Mouse (Mus musculus): ENCODE data around the gene Tbc1d5. TPM values are rescaled to one million over a fixed set of nuclear protein-coding genes. Genes with fewer than 3 reads are reported as not detected.
A peak's percentile ranks its signal among the peaks of the same experiment; 100 is the strongest.

Tbc1d5 gene
- polyA plus RNA-seq, 1 experiment from 2014 or later, result 6.1 TPM

- no peak overlapping the region for H3K9ac ChIP-seq (ENCODE audit: low read depth, low read length)
- H3K9me3 ChIP-seq (replicated peaks; ENCODE audit: low read length), result no peaks in the 10 kb centered on the region
- TF ChIP-seq CTCF (IDR thresholded peaks at IDR 0.05; ENCODE audit: low read depth), result no peak
- WGBS, result 70% methylated on average over 9 of the region's 9 CpGs
- no peaks in the 10 kb centered on the region for H3K27me3 ChIP-seq (ENCODE audit: insufficient read depth, low read length)
- no peak for ATAC-seq (replicated peaks; ENCODE audit: low FRiP score, low read depth)
- no peak overlapping the region for H3K4me3 ChIP-seq (replicated peaks; ENCODE audit: low read depth, low read length)
- H3K4me2 ChIP-seq (ENCODE audit: low read length), result no peak overlapping the region
- H3K36me3 ChIP-seq (ENCODE audit: insufficient read depth, low read length), result 0 out of 2 replicates have a peak, but pooled peaks cover 7% of the 10 kb centered on the region
- H3K27ac ChIP-seq, result no peak overlapping the region
- peak; percentile 12 for DNase-seq (ENCODE audit: low spot score)
- no peaks in the 10 kb centered on the region for H3K4me1 ChIP-seq (replicated peaks; ENCODE audit: insufficient read depth, low read length)
Measured at GRCm38 (mm10) chr17:50753356-50754138, 425.6 kb downstream of the Tbc1d5 start.

- 95% methylated on average over 3 of the region's 3 CpGs for WGBS
- no peak for DNase-seq (ENCODE audit: low spot score)
Measured at GRCm38 (mm10) chr17:50752753-50753152, 426.4 kb downstream of the Tbc1d5 start.

GRCm38 (mm10) chr17:50751911-50752310 lies 427.2 kb downstream of the Tbc1d5 start:
- no peak for TF ChIP-seq CTCF (IDR thresholded peaks at IDR 0.05; ENCODE audit: low read depth)
- Histone ChIP-seq H3K36me3 (ENCODE audit: insufficient read depth, low read length) (0 out of 2 replicates have a peak, but pooled peaks cover 7% of the 10 kb centered on the region), H3K27me3 (ENCODE audit: insufficient read depth, low read length) (no peaks in the 10 kb centered on the region), H3K27ac (no peak overlapping the region), H3K4me1 (replicated peaks; ENCODE audit: insufficient read depth, low read length) (no peaks in the 10 kb centered on the region), H3K4me3 (replicated peaks; ENCODE audit: low read depth, low read length) (no peak overlapping the region), H3K9me3 (replicated peaks; ENCODE audit: low read length) (no peaks in the 10 kb centered on the region), H3K4me2 (ENCODE audit: low read length) (no peak overlapping the region), H3K9ac (ENCODE audit: low read depth, low read length) (no peak overlapping the region)
- WGBS, result 87% methylated on average over 3 of the region's 3 CpGs
- no peak for DNase-seq (ENCODE audit: low spot score)
- ATAC-seq (replicated peaks; ENCODE audit: low FRiP score, low read depth), result no peak

More at GRCm38 (mm10) chr17:50752753-50753152, 426.4 kb downstream of the Tbc1d5 start:
- H3K36me3 ChIP-seq (ENCODE audit: insufficient read depth, low read length), result 0 out of 2 replicates have a peak, but pooled peaks cover 7% of the 10 kb centered on the region
- H3K27ac ChIP-seq, result no peak overlapping the region
- no peak overlapping the region for H3K4me3 ChIP-seq (replicated peaks; ENCODE audit: low read depth, low read length)
- H3K9me3 ChIP-seq (replicated peaks; ENCODE audit: low read length), result no peaks in the 10 kb centered on the region
- no peak for TF ChIP-seq CTCF (IDR thresholded peaks at IDR 0.05; ENCODE audit: low read depth)
- H3K4me2 ChIP-seq (ENCODE audit: low read length), result no peak overlapping the region
- no peaks in the 10 kb centered on the region for H3K27me3 ChIP-seq (ENCODE audit: insufficient read depth, low read length)
- H3K4me1 ChIP-seq (replicated peaks; ENCODE audit: insufficient read depth, low read length), result no peaks in the 10 kb centered on the region
- ATAC-seq (replicated peaks; ENCODE audit: low FRiP score, low read depth), result no peak
- H3K9ac ChIP-seq (ENCODE audit: low read depth, low read length), result no peak overlapping the region

- no peak overlapping the region for H3K9ac ChIP-seq (ENCODE audit: low read depth, low read length)
- no peak overlapping the region for H3K4me2 ChIP-seq (ENCODE audit: low read length)
- no peak for TF ChIP-seq CTCF (IDR thresholded peaks at IDR 0.05; ENCODE audit: low read depth)
- no peaks in the 10 kb centered on the region for H3K27me3 ChIP-seq (ENCODE audit: insufficient read depth, low read length)
- no peak for ATAC-seq (replicated peaks; ENCODE audit: low FRiP score, low read depth)
- H3K4me3 ChIP-seq (replicated peaks; ENCODE audit: low read depth, low read length), result no peak overlapping the region
- 49% methylated on average over 2 of the region's 2 CpGs for WGBS
- 0 out of 2 replicates have a peak, but pooled peaks cover 2% of the 10 kb centered on the region for H3K36me3 ChIP-seq (ENCODE audit: insufficient read depth, low read length)
- no peak overlapping the region for H3K27ac ChIP-seq
- DNase-seq (ENCODE audit: low spot score), result no peak
- H3K4me1 ChIP-seq (replicated peaks; ENCODE audit: insufficient read depth, low read length), result no peaks in the 10 kb centered on the region
- no peaks in the 10 kb centered on the region for H3K9me3 ChIP-seq (replicated peaks; ENCODE audit: low read length)
Measured at GRCm38 (mm10) chr17:50750874-50751273, 428.3 kb downstream of the Tbc1d5 start.

- H3K27ac ChIP-seq, result no peak overlapping the region
- 0 out of 2 replicates have a peak, but pooled peaks cover 3% of the 10 kb centered on the region for H3K36me3 ChIP-seq (ENCODE audit: insufficient read depth, low read length)
- no peak overlapping the region for H3K9ac ChIP-seq (ENCODE audit: low read depth, low read length)
- no peak for TF ChIP-seq CTCF (IDR thresholded peaks at IDR 0.05; ENCODE audit: low read depth)
- 84% methylated on average over 6 of the region's 6 CpGs for WGBS
- no peak overlapping the region for H3K4me3 ChIP-seq (replicated peaks; ENCODE audit: low read depth, low read length)
- H3K9me3 ChIP-seq (replicated peaks; ENCODE audit: low read length), result no peaks in the 10 kb centered on the region
- H3K4me2 ChIP-seq (ENCODE audit: low read length), result no peak overlapping the region
- no peak for DNase-seq (ENCODE audit: low spot score)
- ATAC-seq (replicated peaks; ENCODE audit: low FRiP score, low read depth), result no peak
- H3K27me3 ChIP-seq (ENCODE audit: insufficient read depth, low read length), result no peaks in the 10 kb centered on the region
- no peaks in the 10 kb centered on the region for H3K4me1 ChIP-seq (replicated peaks; ENCODE audit: insufficient read depth, low read length)
Measured at GRCm38 (mm10) chr17:50741386-50741785, 437.8 kb downstream of the Tbc1d5 start.

- H3K27me3 ChIP-seq (ENCODE audit: insufficient read depth, low read length), result no peaks in the 10 kb centered on the region
- no peak for ATAC-seq (replicated peaks; ENCODE audit: low FRiP score, low read depth)
- WGBS, result 83% methylated on average over 1 of the region's 1 CpGs
Measured at GRCm38 (mm10) chr17:50740804-50741203, 438.3 kb downstream of the Tbc1d5 start.

More at GRCm38 (mm10) chr17:50740804-50741203, 438.3 kb downstream of the Tbc1d5 start:
- H3K4me2 ChIP-seq (ENCODE audit: low read length), result no peak overlapping the region
- no peak for TF ChIP-seq CTCF (IDR thresholded peaks at IDR 0.05; ENCODE audit: low read depth)
- no peak overlapping the region for H3K27ac ChIP-seq
- 0 out of 2 replicates have a peak, but pooled peaks cover 3% of the 10 kb centered on the region for H3K36me3 ChIP-seq (ENCODE audit: insufficient read depth, low read length)
- H3K9ac ChIP-seq (ENCODE audit: low read depth, low read length), result no peak overlapping the region
- no peaks in the 10 kb centered on the region for H3K4me1 ChIP-seq (replicated peaks; ENCODE audit: insufficient read depth, low read length)
- H3K4me3 ChIP-seq (replicated peaks; ENCODE audit: low read depth, low read length), result no peak overlapping the region
- H3K9me3 ChIP-seq (replicated peaks; ENCODE audit: low read length), result no peaks in the 10 kb centered on the region
- DNase-seq (ENCODE audit: low spot score), result no peak
